Mouse (Mus musculus): ENCODE measurements around the gene Adamts20.

DNA sequence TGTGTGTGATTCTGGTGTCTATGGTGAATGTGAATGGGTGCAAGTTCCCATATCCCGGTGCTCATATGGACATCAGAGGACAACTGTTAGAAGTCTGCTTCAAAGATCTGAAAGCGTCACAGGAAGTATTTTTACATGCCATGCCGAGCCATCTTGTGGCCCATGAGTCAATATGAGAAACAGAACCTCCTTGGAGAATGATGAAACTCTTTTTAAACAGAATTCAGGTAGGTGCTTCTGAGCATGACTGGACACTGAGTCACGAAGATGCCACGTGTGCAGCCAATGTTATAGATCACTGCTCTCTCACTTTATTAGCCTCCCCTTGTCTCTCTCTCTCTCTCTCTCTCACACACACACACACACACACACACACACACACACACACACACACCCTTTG is 10.8 kb upstream of the Adamts20 start:
- TF ChIP-seq POLR2A (IDR thresholded peaks at IDR 0.05; ENCODE audit: control insufficient read depth, extremely low read depth, insufficient read depth, low read length, poor library complexity) (no peak), CTCF (IDR thresholded peaks at IDR 0.05; ENCODE audit: borderline replicate concordance, control insufficient read depth, extremely low read depth, insufficient read depth, low read length, poor library complexity) (no peak)

Data from thymus, adult 2 months (tissue).